Mouse (Mus musculus): ENCODE results near the gene Csf2. TPM values are rescaled to one million over a fixed set of nuclear protein-coding genes. Genes with fewer than 3 reads are reported as not detected.

Gene Csf2
- total RNA-seq, 2 experiments from 2014 or later, result not detected

Other genes starting within 250 kb of the Csf2 start
- gene Slc22a4, start 221.6 kb downstream of the Csf2 start, total RNA-seq (2021), result 1 to 10 TPM; 4.2 to 4.6 TPM
- 10 to 100 TPM; 29.4 to 37.1 TPM for gene Pdlim4, start 180.7 kb downstream of the Csf2 start, total RNA-seq (2021)
- gene P4ha2, start 149.6 kb downstream of the Csf2 start, total RNA-seq (2021), result 10 to 100 TPM; 44.0 to 66.1 TPM
- gene Il3, start 17.6 kb upstream of the Csf2 start, total RNA-seq (2021), result not detected
- gene Acsl6, start 54.1 kb upstream of the Csf2 start, total RNA-seq (2021), result 1 to 10 TPM; 3.1 to 5.9 TPM
- not detected for gene Meikin, start 121.0 kb upstream of the Csf2 start, total RNA-seq (2021)
- gene Fnip1, start 188.5 kb upstream of the Csf2 start, total RNA-seq (2021), result 10 to 100 TPM; 39.0 to 41.1 TPM

Measured in heart, postnatal 36 days (tissue).